Mouse (Mus musculus): ENCODE data around the gene Ifitm6. TPM values are rescaled to one million over a fixed set of nuclear protein-coding genes. Genes with fewer than 3 reads are reported as not detected.
"Not testable (repeated sequence)": the region's sequence is repeated elsewhere in the genome, so short reads cannot be mapped to it uniquely, and the experiment has no call there.

The Ifitm6 gene
- total RNA-seq, 2 experiments from 2014 or later, result 0.69 TPM; not detected in 1

GRCm38 (mm10) chr7:141010593-141010992 is 7.1 kb downstream of the Ifitm6 start, which contains the start of gene Ifitm3:
Gene Ifitm3 (minus strand): TSS chr7:141010770.
- DNase-seq, result peak; percentile 72
- intact Hi-C loops (cut with DNase I), result no loop called here

GRCm38 (mm10) chr7:141009665-141010064 is 8.1 kb downstream of the Ifitm6 start:
- intact Hi-C loops (cut with DNase I), result loop anchor here (1.0 to 5.0 kb wide), 5 partner anchors 37 to 165 kb away; partner anchors contain the start of gene Pgghg
- peak in 1 of 2 experiments; percentile 24 for DNase-seq

GRCm38 (mm10) chr7:141008938-141009660 is 8.6 kb downstream of the Ifitm6 start:
- DNase-seq, result peak; percentile 83 to 90
- intact Hi-C loops (cut with DNase I), result loop anchor here (1.0 to 5.0 kb wide), 6 partner anchors 37 to 166 kb away; partner anchors contain the start of gene Pgghg

- intact Hi-C loops (cut with DNase I), result loop anchor here (1.0 to 5.0 kb wide), 3 partner anchors 36 to 166 kb away; no protein-coding TSS in a partner anchor
- peak; percentile 52 to 57 for DNase-seq
Observed at GRCm38 (mm10) chr7:141008312-141008761, 9.4 kb downstream of the Ifitm6 start.

- peak; percentile 19 for DNase-seq
- intact Hi-C loops (cut with DNase I), result loop anchor here (5.0 kb wide), 1 partner anchor 35 kb away; no protein-coding TSS in a partner anchor
Observed at GRCm38 (mm10) chr7:141006914-141007313, 10.8 kb downstream of the Ifitm6 start.

GRCm38 (mm10) chr7:141006446-141006845 is 11.3 kb downstream of the Ifitm6 start:
- intact Hi-C loops (cut with DNase I), result loop anchor here (5.0 kb wide), 1 partner anchor 34 kb away; no protein-coding TSS in a partner anchor
- no peak for DNase-seq

GRCm38 (mm10) chr7:141003248-141004010 is 14.3 kb downstream of the Ifitm6 start:
- intact Hi-C loops (cut with DNase I), result no loop called here

GRCm38 (mm10) chr7:141000881-141001708 is 16.6 kb downstream of the Ifitm6 start:
- intact Hi-C loops (cut with DNase I), result no loop called here
- DNase-seq, result no peak

More at GRCm38 (mm10) chr7:141003248-141004010, 14.3 kb downstream of the Ifitm6 start:
- no peak for DNase-seq

- no peak for DNase-seq
- intact Hi-C loops (cut with DNase I), result no loop called here
Observed at GRCm38 (mm10) chr7:140998853-140999700, 18.6 kb downstream of the Ifitm6 start.

- DNase-seq, result no peak
- intact Hi-C loops (cut with DNase I), result no loop called here
Observed at GRCm38 (mm10) chr7:140997817-140998216, 19.9 kb downstream of the Ifitm6 start.

- no peak for DNase-seq
- intact Hi-C loops (cut with DNase I), result no loop called here
Observed at GRCm38 (mm10) chr7:140991117-140991689, 26.5 kb downstream of the Ifitm6 start.

GRCm38 (mm10) chr7:140990622-140991021 is 27.1 kb downstream of the Ifitm6 start:
- no peak for DNase-seq
- intact Hi-C loops (cut with DNase I), result no loop called here

GRCm38 (mm10) chr7:140990185-140990584 is 27.5 kb downstream of the Ifitm6 start:
- DNase-seq, result no peak
- intact Hi-C loops (cut with DNase I), result no loop called here

GRCm38 (mm10) chr7:140989022-140989421 is 28.7 kb downstream of the Ifitm6 start:
- intact Hi-C loops (cut with DNase I), result no loop called here
- no peak for DNase-seq

- intact Hi-C loops (cut with DNase I), result no loop called here
- no peak for DNase-seq
Observed at GRCm38 (mm10) chr7:140987182-140988138, 30.3 kb downstream of the Ifitm6 start.

GRCm38 (mm10) chr7:140982971-140983370 is 34.8 kb downstream of the Ifitm6 start:
- intact Hi-C loops (cut with DNase I), result no loop called here
- DNase-seq, result no peak

- intact Hi-C loops (cut with DNase I), result no loop called here
- DNase-seq, result no peak
Observed at GRCm38 (mm10) chr7:140981704-140982103, 36.0 kb downstream of the Ifitm6 start.

GRCm38 (mm10) chr7:140976720-140977119 is 41.0 kb downstream of the Ifitm6 start:
- DNase-seq; intact Hi-C loops (cut with DNase I): not testable (repeated sequence)
